Mouse (Mus musculus): Measurements from ENCODE around the gene Gpbp1. TPM values are rescaled to one million over a fixed set of nuclear protein-coding genes. Genes with fewer than 3 reads are reported as not detected.

The Gpbp1 gene
- polyA plus RNA-seq, 1 experiment from 2014 or later: 112 TPM

DNA sequence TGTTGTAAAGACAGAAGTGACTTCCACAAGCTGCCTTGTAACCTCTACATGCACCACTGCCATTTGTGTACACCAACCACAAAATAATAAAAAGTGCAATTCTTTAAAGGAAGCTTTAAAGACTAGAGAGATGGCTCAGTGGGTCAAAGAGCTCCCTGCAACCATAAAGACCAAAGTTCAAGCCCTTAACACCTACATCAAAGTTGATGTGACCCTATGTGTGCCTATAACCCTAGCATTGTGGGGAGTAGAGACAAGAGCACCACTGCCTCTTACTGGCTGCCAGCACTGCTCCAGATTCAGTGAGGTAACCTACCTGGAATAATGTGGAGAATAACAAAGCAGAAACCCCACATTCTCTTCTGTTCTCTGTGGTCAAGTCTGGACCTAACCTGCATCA, 45.6 kb downstream of the Gpbp1 start:
- Histone ChIP-seq H3K4me2 (no peak overlapping the region), H3K27me3 (no peaks in the 10 kb centered on the region), H3K27ac (no peak overlapping the region), H3K4me3 (no peak overlapping the region), H3K36me3 (ENCODE audit: poor library complexity, severe bottlenecking) (peaks cover 13% of the 10 kb centered on the region), H3K4me1 (0 out of 2 replicates have a peak, but pooled peaks cover 3% of the 10 kb centered on the region), H3K9me3 (replicated peaks) (no peaks in the 10 kb centered on the region), H3K9ac (no peak overlapping the region)
- ATAC-seq: no peak

DNA sequence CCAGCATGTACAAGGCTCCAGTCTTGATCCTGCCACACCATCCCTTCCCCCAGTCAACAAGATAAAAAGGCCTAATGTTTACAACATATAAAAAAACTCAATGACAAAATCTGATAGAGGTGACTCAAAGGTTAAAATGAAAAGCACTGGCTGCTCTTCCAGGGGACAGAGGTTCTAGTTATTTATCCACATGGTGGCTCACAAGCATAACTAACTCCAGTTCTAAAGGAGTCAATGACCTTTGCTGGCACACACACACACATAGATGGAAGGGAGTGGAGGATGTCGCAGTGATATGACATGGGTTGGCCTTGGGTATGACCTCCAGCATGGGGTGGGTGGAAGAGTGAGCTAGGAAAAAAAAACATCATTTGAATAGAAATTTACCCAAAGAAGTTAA, 58.7 kb downstream of the Gpbp1 start:
- H3K4me1 ChIP-seq: no peaks in the 10 kb centered on the region
- no peak overlapping the region for H3K4me2 ChIP-seq
- no peaks in the 10 kb centered on the region for H3K9me3 ChIP-seq (replicated peaks)
- WGBS: 81% methylated on average over 1 of the region's 1 CpGs
- no peak overlapping the region for H3K27ac ChIP-seq
- H3K36me3 ChIP-seq (ENCODE audit: poor library complexity, severe bottlenecking): peaks cover 34% of the 10 kb centered on the region
- no peak for ATAC-seq
- no peaks in the 10 kb centered on the region for H3K27me3 ChIP-seq
- H3K9ac ChIP-seq: no peak overlapping the region
- H3K4me3 ChIP-seq: no peak overlapping the region

DNA sequence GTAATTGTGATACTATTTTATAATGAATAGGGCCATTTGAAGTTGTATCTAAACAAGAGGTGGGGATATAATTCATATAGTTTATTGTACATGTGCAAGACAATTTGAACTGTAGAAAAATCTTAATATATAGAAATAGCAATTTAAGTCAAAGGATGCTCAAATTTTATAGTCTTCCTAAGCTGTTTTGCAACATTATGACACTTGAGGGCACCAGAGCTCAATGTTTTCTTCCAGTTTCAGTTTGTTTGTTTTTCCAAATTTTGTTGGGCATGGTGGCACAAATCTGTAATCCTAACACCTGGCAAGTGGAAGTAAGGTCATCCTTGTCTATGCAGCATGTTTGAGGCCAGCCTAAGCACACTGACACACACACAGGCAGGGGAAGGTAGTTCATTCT, 68.6 kb downstream of the Gpbp1 start:
- Histone ChIP-seq H3K36me3 (ENCODE audit: poor library complexity, severe bottlenecking) (peaks cover 8% of the 10 kb centered on the region), H3K27me3 (no peaks in the 10 kb centered on the region), H3K4me3 (no peak overlapping the region), H3K4me2 (no peak overlapping the region), H3K4me1 (no peaks in the 10 kb centered on the region), H3K27ac (no peak overlapping the region), H3K9ac (no peak overlapping the region), H3K9me3 (replicated peaks) (no peaks in the 10 kb centered on the region)
- no peak for ATAC-seq

DNA sequence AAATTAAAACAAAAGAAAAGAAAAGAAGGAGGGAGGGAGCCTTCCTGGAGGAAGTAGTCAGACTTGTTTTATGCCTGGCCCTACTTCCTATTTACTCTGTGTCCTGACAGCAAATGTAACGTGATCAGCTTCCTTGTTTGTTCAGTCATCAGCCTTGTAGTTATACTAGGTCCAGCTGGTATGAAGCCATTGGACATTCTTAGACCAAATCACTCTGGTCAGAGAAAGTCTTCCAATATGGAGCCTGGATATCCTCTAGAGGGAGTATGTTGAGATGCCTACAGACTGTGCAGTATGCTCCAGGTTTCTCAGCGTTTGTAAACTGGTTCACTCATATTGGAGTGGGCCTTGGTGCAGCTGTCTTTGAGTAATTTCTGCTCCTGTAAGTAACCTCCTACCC, 71.8 kb downstream of the Gpbp1 start:
- Histone ChIP-seq H3K9me3 (replicated peaks) (no peaks in the 10 kb centered on the region), H3K27ac (no peak overlapping the region), H3K36me3 (ENCODE audit: poor library complexity, severe bottlenecking) (no peaks in the 10 kb centered on the region), H3K4me2 (no peak overlapping the region), H3K27me3 (no peaks in the 10 kb centered on the region), H3K4me3 (no peak overlapping the region), H3K9ac (no peak overlapping the region), H3K4me1 (no peaks in the 10 kb centered on the region)
- peak; percentile 55; the same call in 1 of the 2 replicates for ATAC-seq
- WGBS: 85% methylated on average over 2 of the region's 2 CpGs

DNA sequence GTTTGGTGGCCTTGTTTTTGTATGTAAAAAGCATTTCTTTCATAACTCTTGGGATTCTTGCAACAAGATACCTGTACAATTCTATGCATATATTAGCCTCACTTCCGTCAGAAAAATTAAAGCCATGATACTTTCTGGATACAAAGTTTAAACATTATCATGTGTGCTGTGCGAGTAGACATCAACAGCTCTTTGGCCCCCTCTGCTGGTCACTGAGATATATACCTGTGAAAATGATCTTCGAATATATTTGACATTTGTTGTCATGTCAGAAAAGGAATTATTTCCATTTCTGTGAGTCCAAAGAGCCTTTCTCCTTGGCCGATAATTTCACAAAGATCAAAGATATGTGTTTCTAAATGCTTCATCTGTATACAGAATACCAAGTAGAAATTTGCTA, 76.8 kb downstream of the Gpbp1 start:
- no peaks in the 10 kb centered on the region for H3K4me1 ChIP-seq
- no peak for ATAC-seq
- H3K9me3 ChIP-seq (replicated peaks): no peaks in the 10 kb centered on the region
- WGBS: 36% methylated on average over 4 of the region's 4 CpGs
- no peak overlapping the region for H3K4me2 ChIP-seq
- no peak overlapping the region for H3K4me3 ChIP-seq
- no peaks in the 10 kb centered on the region for H3K27me3 ChIP-seq
- H3K27ac ChIP-seq: no peak overlapping the region
- H3K36me3 ChIP-seq (ENCODE audit: poor library complexity, severe bottlenecking): no peaks in the 10 kb centered on the region
- H3K9ac ChIP-seq: no peak overlapping the region

DNA sequence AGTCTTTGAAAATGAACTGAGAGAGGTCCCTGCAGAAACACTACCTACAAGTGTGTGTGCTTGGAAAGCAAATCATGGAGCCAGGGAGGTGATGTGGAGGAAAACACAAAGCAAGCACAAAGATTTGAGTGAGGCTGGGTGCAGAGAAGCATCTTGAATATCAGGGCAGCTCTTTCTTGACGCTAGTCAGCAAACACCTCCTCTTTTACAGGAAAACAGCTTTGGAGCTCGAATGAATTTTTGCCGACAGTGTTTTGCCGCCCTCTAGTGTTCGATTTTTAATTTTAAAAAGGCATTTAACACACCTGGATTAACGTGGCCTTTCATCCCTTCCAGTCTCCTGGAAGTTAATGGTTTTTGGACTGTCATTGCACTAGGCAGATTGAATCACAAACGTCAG, 79.1 kb downstream of the Gpbp1 start:
- H3K4me3 ChIP-seq: no peak overlapping the region
- peak; percentile 27; the same call in 1 of the 2 replicates for ATAC-seq
- H3K36me3 ChIP-seq (ENCODE audit: poor library complexity, severe bottlenecking): no peaks in the 10 kb centered on the region
- no peak overlapping the region for H3K9ac ChIP-seq
- H3K4me2 ChIP-seq: no peak overlapping the region
- no peak overlapping the region for H3K27ac ChIP-seq
- 5% methylated on average over 7 of the region's 7 CpGs for whole genome bisulfite sequencing
- no peaks in the 10 kb centered on the region for H3K27me3 ChIP-seq
- no peaks in the 10 kb centered on the region for H3K9me3 ChIP-seq (replicated peaks)
- H3K4me1 ChIP-seq: no peaks in the 10 kb centered on the region

DNA sequence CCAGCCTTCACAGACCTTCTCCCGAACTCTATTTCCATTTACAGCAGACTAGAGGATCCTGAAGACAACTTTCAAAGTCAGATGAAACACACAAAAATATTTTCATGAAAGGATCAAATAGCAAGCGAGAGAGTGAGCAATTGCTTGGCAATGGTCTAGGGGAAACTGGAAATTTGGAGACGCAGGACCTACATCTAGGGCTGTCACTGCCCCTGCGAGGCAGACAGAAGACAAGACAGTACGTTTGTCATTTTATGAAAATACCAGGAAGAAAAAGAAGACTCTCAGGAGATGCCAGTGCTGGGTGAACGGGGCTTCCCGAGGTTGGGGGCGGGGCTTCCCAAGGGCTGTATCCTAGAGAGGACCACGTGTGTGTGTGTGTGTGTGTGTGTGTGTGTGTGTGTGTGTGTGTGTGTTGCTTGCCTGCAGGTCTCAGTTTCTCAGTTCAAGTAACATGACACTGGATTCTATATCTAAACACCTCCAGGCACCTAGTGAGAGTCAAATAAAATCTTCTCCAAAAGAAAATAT, 83.0 kb downstream of the Gpbp1 start:
- ATAC-seq: no peak

DNA sequence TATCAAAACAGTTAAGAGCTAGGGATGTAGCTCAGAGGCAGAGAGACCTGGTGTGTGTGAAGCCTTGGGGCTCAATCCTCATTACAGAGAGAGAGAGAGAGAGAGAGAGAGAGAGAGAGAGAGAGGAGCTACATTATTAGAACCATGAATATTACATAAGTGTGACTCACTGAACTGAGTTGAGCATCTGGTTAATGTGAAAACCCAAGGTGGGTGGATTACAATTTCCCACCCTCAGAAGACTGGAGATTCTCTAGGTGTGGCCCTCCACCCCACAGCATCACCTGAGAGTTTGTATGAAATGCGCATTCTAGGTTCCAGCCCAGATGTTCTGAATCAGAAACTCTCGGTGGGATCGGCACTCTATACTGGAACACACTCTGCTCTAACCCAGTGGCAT, 84.0 kb downstream of the Gpbp1 start:
- H3K27me3 ChIP-seq: no peaks in the 10 kb centered on the region
- H3K27ac ChIP-seq: no peak overlapping the region
- H3K4me3 ChIP-seq: no peak overlapping the region
- H3K9me3 ChIP-seq (replicated peaks): no peaks in the 10 kb centered on the region
- H3K9ac ChIP-seq: no peak overlapping the region
- no peak for ATAC-seq
- no peaks in the 10 kb centered on the region for H3K36me3 ChIP-seq (ENCODE audit: poor library complexity, severe bottlenecking)
- WGBS: 97% methylated on average over 3 of the region's 3 CpGs
- H3K4me2 ChIP-seq: no peak overlapping the region
- no peaks in the 10 kb centered on the region for H3K4me1 ChIP-seq

More for the DNA sequence above, 83.0 kb downstream of the Gpbp1 start:
- no peak overlapping the region for H3K4me3 ChIP-seq
- no peaks in the 10 kb centered on the region for H3K9me3 ChIP-seq (replicated peaks)
- 68% methylated on average over 9 of the region's 9 CpGs for WGBS
- no peak overlapping the region for H3K9ac ChIP-seq
- no peak overlapping the region for H3K4me2 ChIP-seq
- H3K4me1 ChIP-seq: no peaks in the 10 kb centered on the region
- no peaks in the 10 kb centered on the region for H3K36me3 ChIP-seq (ENCODE audit: poor library complexity, severe bottlenecking)
- no peaks in the 10 kb centered on the region for H3K27me3 ChIP-seq
- H3K27ac ChIP-seq: no peak overlapping the region

DNA sequence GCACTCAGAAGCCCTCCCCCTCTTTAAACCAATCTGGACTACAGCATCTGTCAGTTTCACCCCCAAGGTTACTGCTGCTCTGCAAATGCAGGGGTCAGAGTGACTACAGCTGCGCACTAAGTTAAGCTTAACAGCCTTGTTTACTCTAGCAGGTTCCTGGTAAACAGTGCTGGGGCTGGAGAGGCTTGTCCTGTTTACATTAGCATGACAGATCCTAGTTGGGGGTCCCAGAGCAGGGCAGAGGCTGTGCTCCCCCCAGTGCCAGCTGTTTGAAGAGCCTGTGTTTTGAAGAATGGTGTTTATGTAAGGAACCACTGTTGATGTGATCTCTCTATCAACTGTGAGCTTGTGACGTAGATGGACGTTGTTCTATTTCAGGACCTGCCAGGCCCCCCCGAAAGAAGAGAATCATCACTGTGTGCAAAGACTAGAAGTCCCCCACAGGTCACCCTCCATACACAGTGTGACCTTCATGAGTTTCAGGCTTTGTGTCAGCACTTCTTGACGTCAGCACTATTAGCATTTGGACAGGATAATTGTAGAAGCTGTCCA, 92.2 kb downstream of the Gpbp1 start:
- 52% methylated on average over 5 of the region's 5 CpGs for WGBS
- peaks cover 11% of the 10 kb centered on the region; the same call in 1 of the 2 replicates for H3K4me1 ChIP-seq
- no peak overlapping the region for H3K4me3 ChIP-seq
- no peak; the same call in 1 of the 2 replicates for ATAC-seq
- H3K9ac ChIP-seq: no peak overlapping the region
- H3K36me3 ChIP-seq (ENCODE audit: poor library complexity, severe bottlenecking): no peaks in the 10 kb centered on the region
- H3K4me2 ChIP-seq: no peak overlapping the region
- H3K27ac ChIP-seq: no peak overlapping the region
- H3K9me3 ChIP-seq (replicated peaks): no peaks in the 10 kb centered on the region
- no peaks in the 10 kb centered on the region for H3K27me3 ChIP-seq

DNA sequence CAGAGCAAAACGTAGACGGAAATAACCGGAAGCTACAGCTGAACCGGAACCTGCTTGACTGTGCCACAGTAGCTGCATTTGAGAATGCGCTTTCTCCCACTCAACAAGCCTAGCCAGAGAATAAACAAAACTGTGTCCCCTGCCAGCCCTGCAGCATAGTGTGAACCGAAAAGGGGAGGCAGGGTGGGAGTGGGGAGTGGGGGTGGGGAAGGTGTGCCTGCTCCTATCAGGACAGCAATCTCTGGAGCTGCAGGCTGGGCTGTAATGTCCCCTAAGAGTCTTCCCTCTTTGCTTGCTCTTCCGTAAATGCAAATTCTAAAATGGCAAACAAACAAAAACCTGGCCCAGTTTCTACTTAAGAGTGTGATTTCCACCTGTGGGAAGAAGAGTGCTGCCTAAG, 92.8 kb downstream of the Gpbp1 start:
- no peak for ATAC-seq

DNA sequence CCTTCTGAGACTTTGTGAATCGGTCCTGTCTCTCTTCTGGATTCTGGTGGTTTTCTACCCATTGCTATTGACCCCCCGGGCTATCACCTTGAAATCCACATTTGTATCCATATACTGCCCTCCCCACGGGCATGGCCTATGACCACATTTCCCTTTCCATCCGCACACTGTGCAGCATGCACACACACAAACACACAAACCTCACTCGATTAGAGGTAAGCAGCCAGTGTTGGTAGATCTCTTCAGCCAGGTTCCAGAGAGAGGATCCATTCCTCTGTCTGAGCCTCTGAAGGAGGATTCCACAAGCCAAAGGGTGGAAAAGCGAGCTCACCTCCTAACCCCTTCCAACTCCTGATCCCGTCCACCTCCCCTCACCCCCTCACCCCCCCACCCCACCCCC, 94.4 kb downstream of the Gpbp1 start:
- Histone ChIP-seq H3K36me3 (ENCODE audit: poor library complexity, severe bottlenecking) (no peaks in the 10 kb centered on the region), H3K4me3 (no peak overlapping the region), H3K27ac (no peak overlapping the region), H3K4me2 (no peak overlapping the region), H3K9me3 (replicated peaks) (no peaks in the 10 kb centered on the region), H3K27me3 (no peaks in the 10 kb centered on the region), H3K9ac (no peak overlapping the region), H3K4me1 (peaks cover 11% of the 10 kb centered on the region; the same call in 1 of the 2 replicates)
- WGBS: 89% methylated on average over 7 of the region's 7 CpGs
- ATAC-seq: no peak

More for the DNA sequence above, 92.8 kb downstream of the Gpbp1 start:
- 74% methylated on average over 7 of the region's 7 CpGs for WGBS
- Histone ChIP-seq H3K27ac (no peak overlapping the region), H3K27me3 (no peaks in the 10 kb centered on the region), H3K4me1 (peaks cover 11% of the 10 kb centered on the region; the same call in 1 of the 2 replicates), H3K9ac (no peak overlapping the region), H3K4me3 (no peak overlapping the region), H3K9me3 (replicated peaks) (no peaks in the 10 kb centered on the region), H3K4me2 (no peak overlapping the region), H3K36me3 (ENCODE audit: poor library complexity, severe bottlenecking) (no peaks in the 10 kb centered on the region)

DNA sequence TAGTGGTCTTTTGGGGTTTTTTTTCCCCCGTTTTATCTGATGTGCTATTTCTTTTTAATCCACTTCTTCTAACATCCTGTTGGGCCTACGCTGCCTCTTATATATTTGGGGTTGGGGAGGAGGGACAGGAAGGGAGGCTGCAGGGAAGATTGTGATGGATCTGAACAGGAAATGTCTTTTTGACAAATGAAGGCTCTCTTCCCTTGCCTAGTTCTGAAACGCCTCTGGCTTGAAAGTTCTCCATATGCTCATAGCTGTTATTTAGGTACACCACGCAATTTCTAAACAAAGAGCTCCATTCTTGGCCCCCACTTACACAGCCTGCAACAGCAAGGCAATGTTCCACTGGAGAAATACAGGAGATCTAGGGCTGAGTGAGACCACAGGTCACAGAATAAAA, 95.0 kb downstream of the Gpbp1 start:
- Histone ChIP-seq H3K4me2 (no peak overlapping the region), H3K27ac (no peak overlapping the region), H3K9me3 (replicated peaks) (no peaks in the 10 kb centered on the region), H3K36me3 (ENCODE audit: poor library complexity, severe bottlenecking) (no peaks in the 10 kb centered on the region), H3K27me3 (no peaks in the 10 kb centered on the region), H3K9ac (no peak overlapping the region), H3K4me1 (peaks cover 11% of the 10 kb centered on the region; the same call in 1 of the 2 replicates), H3K4me3 (no peak overlapping the region)
- WGBS: 88% methylated on average over 4 of the region's 4 CpGs
- no peak for ATAC-seq

DNA sequence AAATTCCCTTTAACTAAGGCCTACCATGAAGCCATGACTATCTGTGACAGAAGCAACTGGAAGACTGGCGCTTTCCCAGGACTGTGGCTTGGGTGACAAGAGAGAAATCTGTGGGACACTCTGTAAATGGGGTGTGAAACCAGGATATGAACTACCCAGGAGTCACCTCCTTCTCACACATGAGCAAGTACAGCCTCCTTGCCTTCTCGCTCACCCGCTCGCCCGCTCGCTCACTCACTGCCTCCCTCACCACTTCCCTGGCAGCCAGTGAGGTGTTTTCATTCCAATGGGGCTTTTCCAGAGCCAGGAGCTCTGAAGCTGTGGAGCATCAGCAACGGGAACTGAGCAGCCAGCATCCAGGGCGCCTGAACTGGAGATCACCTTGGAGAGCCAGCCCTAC, 95.6 kb downstream of the Gpbp1 start:
- no peak overlapping the region for H3K27ac ChIP-seq
- H3K36me3 ChIP-seq (ENCODE audit: poor library complexity, severe bottlenecking): no peaks in the 10 kb centered on the region
- no peaks in the 10 kb centered on the region for H3K27me3 ChIP-seq
- 88% methylated on average over 8 of the region's 8 CpGs for WGBS
- H3K4me3 ChIP-seq: no peak overlapping the region
- H3K4me2 ChIP-seq: no peak overlapping the region
- ATAC-seq: no peak
- peaks cover 11% of the 10 kb centered on the region; the same call in 1 of the 2 replicates for H3K4me1 ChIP-seq
- H3K9me3 ChIP-seq (replicated peaks): no peaks in the 10 kb centered on the region
- H3K9ac ChIP-seq: no peak overlapping the region

All from forebrain, embryonic 13.5 days (tissue).